Mouse (Mus musculus) cerebellum, adult 18-20 months (tissue): ENCODE data around the gene Syne3.

Experiments
- DNase-seq, 2 experiments: peaks; one replicate each; pipeline ENCODE4 v3.0.0; 2021

The Syne3 gene

GRCm38 (mm10) chr12:104881518-104882060 is 128.0 kb downstream of the Syne3 start:
- DNase-seq = no peak

- DNase-seq = no peak
These were observed 129.2 kb downstream of the Syne3 start for GRCm38 (mm10) chr12:104880367-104880766.
